ENCODE assay signal across 12 mouse cellular contexts in the genomic region with DNA sequence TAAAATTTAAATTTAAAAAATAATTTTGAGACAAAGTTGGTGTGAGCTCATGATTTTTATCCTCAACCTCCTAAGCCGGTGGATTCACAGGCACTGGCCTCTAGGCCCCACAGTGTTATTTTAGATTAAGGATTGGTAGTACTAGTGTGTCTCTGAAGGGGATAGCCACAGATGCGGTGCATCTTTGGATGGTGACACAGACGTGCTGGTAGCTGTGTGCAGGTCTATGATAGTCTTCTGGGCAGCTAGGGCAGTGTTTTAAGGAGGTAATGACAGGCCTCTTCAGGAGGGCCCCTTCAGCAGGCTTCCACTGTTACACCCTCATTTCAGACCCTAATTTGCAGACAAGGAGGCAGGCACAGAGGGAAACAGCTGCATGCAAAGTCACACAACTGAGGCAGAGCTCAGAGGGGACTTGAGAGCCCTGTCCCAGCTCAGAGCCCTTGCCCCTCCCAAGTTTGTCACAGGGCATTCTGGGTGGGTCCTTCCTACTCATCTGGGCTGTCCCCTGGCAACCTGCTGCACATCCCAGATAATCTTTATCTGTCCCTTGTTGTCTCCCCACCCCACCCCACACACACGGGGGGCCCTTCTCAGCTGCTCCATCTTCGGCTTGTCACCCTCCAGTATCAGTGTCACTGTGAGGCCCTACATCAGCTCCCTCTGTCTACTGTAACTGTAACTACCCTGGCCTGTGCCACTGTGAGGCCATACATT. TPM values are rescaled to one million over a fixed set of nuclear protein-coding genes. Genes with fewer than 3 reads are reported as not detected.
DNase-seq lines count a peak whose midpoint lies in the region; ATAC-seq and TF ChIP-seq lines count a peak whose summit lies in the region.
"Had no signal": no experiment of that assay in that cellular context is flagged by ENCODE, and none has a peak within 500 bp of the region (broad histone marks: within the 10 kb centered on the region; RNA-seq: fewer than 3 reads in every experiment).

No protein-coding gene starts in this region.

- peaks cover 5% of the 10 kb centered on the region; the same call in 1 of the 2 replicates for H3K27me3 ChIP-seq in heart, embryonic 13.5 days (replicated peaks)
- no peaks in the 10 kb centered on the region for H3K27me3 ChIP-seq in heart, adult 2 months (ENCODE audit: control insufficient read depth, insufficient read depth, low read length)
- H3K27me3 ChIP-seq in stomach, embryonic 14.5 days (ENCODE audit: control insufficient read depth, insufficient read depth, low read length) = no peaks in the 10 kb centered on the region
- no peaks in the 10 kb centered on the region for H3K27me3 ChIP-seq in stomach, postnatal 0 days (ENCODE audit: control insufficient read depth, insufficient read depth, low read length)
- H3K27me3 ChIP-seq in liver, embryonic 15.5 days = no peaks in the 10 kb centered on the region
- H3K27me3 ChIP-seq in embryonic facial prominence, embryonic 10.5 days (replicated peaks; ENCODE audit: low read depth, poor library complexity, severe bottlenecking) = no peaks in the 10 kb centered on the region
- H3K27me3 ChIP-seq: embryonic facial prominence, embryonic 12.5 days; midbrain, embryonic 12.5 days had no signal

- H3K79me2 ChIP-seq in heart, adult 2 months (replicated peaks; ENCODE audit: control insufficient read depth, insufficient read depth, low read length) = no peaks in the 10 kb centered on the region

- no peak for TF ChIP-seq POLR2A in heart, adult 2 months (IDR thresholded peaks at IDR 0.05; ENCODE audit: insufficient read depth, low read depth, low read length)

- 0 out of 2 replicates have a peak overlapping the region, but pooled peaks have one; percentile 21 for H3K9ac ChIP-seq in heart, embryonic 13.5 days
- H3K9ac ChIP-seq in heart, adult 2 months (ENCODE audit: low read depth, low read length) = no peak overlapping the region
- no peak overlapping the region for H3K9ac ChIP-seq in stomach, embryonic 14.5 days (replicated peaks; ENCODE audit: low read depth, low read length)
- no peak overlapping the region for H3K9ac ChIP-seq in stomach, postnatal 0 days (ENCODE audit: low read length)
- H3K9ac ChIP-seq in liver, embryonic 15.5 days = peak overlapping the region; percentile 56
- H3K9ac ChIP-seq: embryonic facial prominence, embryonic 12.5 days; midbrain, embryonic 12.5 days had no signal

- H3K4me3 ChIP-seq in heart, embryonic 13.5 days = no peak overlapping the region
- no peak overlapping the region for H3K4me3 ChIP-seq in heart, adult 2 months
- H3K4me3 ChIP-seq in stomach, embryonic 14.5 days (ENCODE audit: low read depth, low read length) = no peak overlapping the region
- no peak overlapping the region for H3K4me3 ChIP-seq in stomach, postnatal 0 days (ENCODE audit: low read depth, low read length)
- peak overlapping the region; percentile 26 for H3K4me3 ChIP-seq in liver, embryonic 15.5 days (replicated peaks)
- H3K4me3 ChIP-seq in embryonic facial prominence, embryonic 10.5 days = no peak overlapping the region
- H3K4me3 ChIP-seq: embryonic facial prominence, embryonic 12.5 days; midbrain, embryonic 12.5 days had no signal

- H3K27ac ChIP-seq in heart, embryonic 13.5 days (replicated peaks) = peak overlapping the region; percentile 66
- no peak overlapping the region for H3K27ac ChIP-seq in heart, adult 2 months
- no peak overlapping the region for H3K27ac ChIP-seq in stomach, embryonic 14.5 days (ENCODE audit: low read length)
- H3K27ac ChIP-seq in stomach, postnatal 0 days (replicated peaks) = no peak overlapping the region
- peak overlapping the region; percentile 98 for H3K27ac ChIP-seq in liver, embryonic 15.5 days (replicated peaks)
- no peak overlapping the region for H3K27ac ChIP-seq in embryonic facial prominence, embryonic 10.5 days (replicated peaks)
- H3K27ac ChIP-seq: embryonic facial prominence, embryonic 12.5 days had no signal

- H3K4me2 ChIP-seq in heart, embryonic 13.5 days = no peak overlapping the region
- H3K4me2 ChIP-seq in stomach, embryonic 14.5 days (replicated peaks; ENCODE audit: low read depth, low read length) = no peak overlapping the region
- H3K4me2 ChIP-seq in stomach, postnatal 0 days (replicated peaks; ENCODE audit: low read depth) = no peak overlapping the region
- peak overlapping the region; percentile 68 for H3K4me2 ChIP-seq in liver, embryonic 15.5 days
- H3K4me2 ChIP-seq: embryonic facial prominence, embryonic 12.5 days; midbrain, embryonic 12.5 days had no signal

- DNase-seq in heart, adult 2 months = no peak
- no peak for DNase-seq in stomach, postnatal 0 days (ENCODE audit: low spot score)
- DNase-seq in embryonic facial prominence, embryonic 10.5 days (ENCODE audit: low spot score) = no peak
- no peak for DNase-seq in right cerebral cortex, adult 18-20 months
- no peak for DNase-seq in adrenal gland, postnatal 10 days
- DNase-seq: layer of hippocampus, postnatal 36 days; thymus, adult 2 months had no signal

- TF ChIP-seq EP300 in heart, adult 2 months (IDR thresholded peaks at IDR 0.05; ENCODE audit: insufficient read depth, low read depth, low read length) = no peak
- TF ChIP-seq EP300 in stomach, postnatal 0 days (optimal IDR thresholded peaks at IDR 0.05) = no peak

- no peak for TF ChIP-seq CTCF in heart, adult 2 months (IDR thresholded peaks at IDR 0.05)
- TF ChIP-seq CTCF in stomach, postnatal 0 days (IDR thresholded peaks at IDR 0.05; ENCODE audit: low read depth) = no peak

- intact Hi-C loops in heart, adult 2 months (cut with DNase I) = no loop called here

- peaks cover 6% of the 10 kb centered on the region; the same call in 1 of the 2 replicates for H3K36me3 ChIP-seq in heart, embryonic 13.5 days
- H3K36me3 ChIP-seq in heart, adult 2 months (ENCODE audit: control insufficient read depth, insufficient read depth, low read length) = no peaks in the 10 kb centered on the region
- no peaks in the 10 kb centered on the region for H3K36me3 ChIP-seq in stomach, embryonic 14.5 days (ENCODE audit: control insufficient read depth, insufficient read depth, low read length)
- H3K36me3 ChIP-seq in stomach, postnatal 0 days (ENCODE audit: control insufficient read depth, insufficient read depth, low read length) = no peaks in the 10 kb centered on the region
- 0 out of 2 replicates have a peak, but pooled peaks cover 11% of the 10 kb centered on the region for H3K36me3 ChIP-seq in liver, embryonic 15.5 days (replicated peaks)
- peaks cover 11% of the 10 kb centered on the region for H3K36me3 ChIP-seq in embryonic facial prominence, embryonic 10.5 days (replicated peaks)

- peak; percentile 53 for ATAC-seq in heart, embryonic 13.5 days (ENCODE audit: extremely low read depth, insufficient number of reproducible peaks, low FRiP score, low TSS enrichment)
- ATAC-seq in stomach, embryonic 14.5 days (ENCODE audit: insufficient number of reproducible peaks, insufficient read depth, low FRiP score, low read depth) = peak; percentile 57; the same call in 1 of the 2 replicates
- ATAC-seq in stomach, postnatal 0 days (ENCODE audit: low FRiP score, low TSS enrichment) = no peak
- peak; percentile 94 for ATAC-seq in liver, embryonic 15.5 days (ENCODE audit: insufficient read depth)

- peaks cover 58% of the 10 kb centered on the region for H3K4me1 ChIP-seq in heart, embryonic 13.5 days
- no peaks in the 10 kb centered on the region for H3K4me1 ChIP-seq in heart, adult 2 months (ENCODE audit: control insufficient read depth, insufficient read depth, low read length)
- peaks cover 2% of the 10 kb centered on the region; the same call in 1 of the 2 replicates for H3K4me1 ChIP-seq in stomach, embryonic 14.5 days (ENCODE audit: control insufficient read depth, insufficient read depth, low read length)
- H3K4me1 ChIP-seq in stomach, postnatal 0 days (replicated peaks; ENCODE audit: control insufficient read depth, insufficient read depth) = no peaks in the 10 kb centered on the region
- H3K4me1 ChIP-seq in liver, embryonic 15.5 days (replicated peaks) = peaks cover 87% of the 10 kb centered on the region
- peaks cover 31% of the 10 kb centered on the region for H3K4me1 ChIP-seq in embryonic facial prominence, embryonic 10.5 days

- WGBS in heart, embryonic 13.5 days = 31% methylated on average over 5 of the region's 5 CpGs
- WGBS in heart, adult 2 months = 67% methylated on average over 5 of the region's 5 CpGs
- 78% methylated on average over 5 of the region's 5 CpGs for WGBS in stomach, embryonic 14.5 days
- 75% methylated on average over 5 of the region's 5 CpGs for WGBS in stomach, postnatal 0 days
- 13% methylated on average over 5 of the region's 5 CpGs for WGBS in liver, embryonic 15.5 days (ENCODE audit: insufficient replicate concordance)
- WGBS in embryonic facial prominence, embryonic 10.5 days = 85% methylated on average over 5 of the region's 5 CpGs

- H3K9me3 ChIP-seq in heart, embryonic 13.5 days = no peaks in the 10 kb centered on the region
- no peaks in the 10 kb centered on the region for H3K9me3 ChIP-seq in stomach, embryonic 14.5 days (ENCODE audit: control insufficient read depth, low read depth, low read length)
- no peaks in the 10 kb centered on the region for H3K9me3 ChIP-seq in stomach, postnatal 0 days (ENCODE audit: control insufficient read depth, low read length)
- no peaks in the 10 kb centered on the region for H3K9me3 ChIP-seq in liver, embryonic 15.5 days (replicated peaks)
- H3K9me3 ChIP-seq in embryonic facial prominence, embryonic 10.5 days = no peaks in the 10 kb centered on the region
- H3K9me3 ChIP-seq: embryonic facial prominence, embryonic 12.5 days; midbrain, embryonic 12.5 days had no signal

RNA-seq across cellular contexts. Expression of gene Hdac11, which starts 6.9 kb away (rescaled TPM):
- polyA plus RNA-seq in heart, embryonic 13.5 days (2015; fragmentation: Nextera tagmentation; extraction: Ambion mirVana) = 8.2 and 9.6 TPM in 2 replicates
- total RNA-seq in heart, adult 2 months (2021) = 10 to 100 TPM; 17.4 to 18.4 TPM
- 22.7 and 28.4 TPM in 2 replicates for polyA plus RNA-seq in heart, adult 2 months (2012; rRNA removed)
- polyA plus RNA-seq in stomach, embryonic 14.5 days (2014; fragmentation: Nextera tagmentation; extraction: Ambion mirVana) = 9.5 and 10.2 TPM in 2 replicates
- 6.5 and 7.1 TPM in 2 replicates for polyA plus RNA-seq in stomach, postnatal 0 days (2015; fragmentation: Nextera tagmentation; extraction: Ambion mirVana)
- 5.6 and 5.9 TPM in 2 replicates for polyA plus RNA-seq in liver, embryonic 15.5 days (2015; fragmentation: Nextera tagmentation; extraction: Ambion mirVana)
- 8.6 and 9.8 TPM in 2 replicates for polyA plus RNA-seq in embryonic facial prominence, embryonic 10.5 days (2016; fragmentation: Nextera tagmentation; extraction: Ambion mirVana)
- total RNA-seq in adrenal gland, postnatal 10 days (2021) = 10 to 100 TPM in 1 of 2 experiments, 1 to 10 TPM in 1; 9.7 to 12.3 TPM

RNA-seq across cellular contexts. Expression of gene Nup210, which starts 46.7 kb away (rescaled TPM):
- polyA plus RNA-seq in heart, embryonic 13.5 days (2015; fragmentation: Nextera tagmentation; extraction: Ambion mirVana) = 7.6 and 8.9 TPM in 2 replicates
- total RNA-seq in heart, adult 2 months (2021) = 1 to 10 TPM; 2.5 to 3.4 TPM
- polyA plus RNA-seq in heart, adult 2 months (2012; rRNA removed) = 2.4 and 6.4 TPM in 2 replicates
- polyA plus RNA-seq in stomach, embryonic 14.5 days (2014; fragmentation: Nextera tagmentation; extraction: Ambion mirVana) = 11.6 and 13.1 TPM in 2 replicates
- polyA plus RNA-seq in stomach, postnatal 0 days (2015; fragmentation: Nextera tagmentation; extraction: Ambion mirVana) = 2.2 and 2.4 TPM in 2 replicates
- 32.0 and 37.1 TPM in 2 replicates for polyA plus RNA-seq in liver, embryonic 15.5 days (2015; fragmentation: Nextera tagmentation; extraction: Ambion mirVana)
- polyA plus RNA-seq in embryonic facial prominence, embryonic 10.5 days (2016; fragmentation: Nextera tagmentation; extraction: Ambion mirVana) = 15.8 and 17.3 TPM in 2 replicates
- 10 to 100 TPM; 10.1 to 18.0 TPM for total RNA-seq in adrenal gland, postnatal 10 days (2021)

RNA-seq across cellular contexts. Expression of gene Fbln2, which starts 48.9 kb away (rescaled TPM):
- 173 and 181 TPM in 2 replicates for polyA plus RNA-seq in heart, embryonic 13.5 days (2015; fragmentation: Nextera tagmentation; extraction: Ambion mirVana)
- 10 to 100 TPM; 55.8 to 56.9 TPM for total RNA-seq in heart, adult 2 months (2021)
- polyA plus RNA-seq in heart, adult 2 months (2012; rRNA removed) = 117 and 153 TPM in 2 replicates
- polyA plus RNA-seq in stomach, embryonic 14.5 days (2014; fragmentation: Nextera tagmentation; extraction: Ambion mirVana) = 35.5 and 41.9 TPM in 2 replicates
- polyA plus RNA-seq in stomach, postnatal 0 days (2015; fragmentation: Nextera tagmentation; extraction: Ambion mirVana) = 29.5 and 32.1 TPM in 2 replicates
- polyA plus RNA-seq in liver, embryonic 15.5 days (2015; fragmentation: Nextera tagmentation; extraction: Ambion mirVana) = 6.2 and 6.5 TPM in 2 replicates
- polyA plus RNA-seq in embryonic facial prominence, embryonic 10.5 days (2016; fragmentation: Nextera tagmentation; extraction: Ambion mirVana) = 56.6 and 69.0 TPM in 2 replicates
- total RNA-seq in adrenal gland, postnatal 10 days (2021) = 10 to 100 TPM; 59.6 to 62.1 TPM

Comparison
In these comparisons a context has a peak if more than half of its experiments do, and no peak if none do; other contexts are left out.
1. H3K27ac ChIP-seq: peak in heart, embryonic 13.5 days (single experiment) and liver, embryonic 15.5 days (single experiment); none in heart, adult 2 months (single experiment), stomach, embryonic 14.5 days (single experiment), stomach, postnatal 0 days (single experiment) and embryonic facial prominence, embryonic 10.5 days (single experiment).
2. H3K9ac ChIP-seq: peak in heart, embryonic 13.5 days (single experiment) and liver, embryonic 15.5 days (single experiment); none in heart, adult 2 months (single experiment), stomach, embryonic 14.5 days (single experiment) and stomach, postnatal 0 days (single experiment).